Mouse (Mus musculus): ENCODE results near the gene Rbm6. TPM values are rescaled to one million over a fixed set of nuclear protein-coding genes. Genes with fewer than 3 reads are reported as not detected.
A peak's percentile ranks its signal among the peaks of the same experiment; 100 is the strongest.

Gene Rbm6
- total and polyA plus RNA-seq, 3 experiments: 55.7 to 521 (median 55.8) TPM

- Histone ChIP-seq H3K27ac (ENCODE audit: control insufficient read depth, low read depth, low read length) (no peak overlapping the region), H3K9ac (ENCODE audit: control insufficient read depth, low read depth, low read length, poor library complexity, severe bottlenecking) (no peak overlapping the region), H3K9me3 (replicated peaks; ENCODE audit: insufficient read depth, low read length) (no peaks in the 10 kb centered on the region), H3K4me1 (ENCODE audit: control insufficient read depth in 1 of 2, insufficient read depth in 2 of 2, low read length in 2 of 2) (peaks cover 11 to 16% of the 10 kb centered on the region in 2 experiments), H3K36me3 (ENCODE audit: control insufficient read depth in 1 of 2, insufficient read depth in 2 of 2, low read length in 2 of 2) (peaks cover 14 to 41% of the 10 kb centered on the region in 2 experiments), H3K79me2 (ENCODE audit: control insufficient read depth, insufficient read depth, low read length, poor library complexity) (peaks cover 12% of the 10 kb centered on the region), H3K4me3 (ENCODE audit: control insufficient read depth in 1 of 2, insufficient read depth in 1 of 2, low read depth in 2 of 2, low read length in 2 of 2) (no peak overlapping the region), H3K27me3 (ENCODE audit: control insufficient read depth in 1 of 2, insufficient read depth in 2 of 2, low read length in 2 of 2) (no peaks in the 10 kb centered on the region)
- DNase-seq (ENCODE audit: low read depth, low spot score): no peak
- TF ChIP-seq ELF1 (IDR thresholded peaks at IDR 0.05; ENCODE audit: low read depth, low read length) (no peak), EP300 (IDR thresholded peaks at IDR 0.05; ENCODE audit: low read depth in 1 of 2, low read length in 2 of 2) (no peak), ZNF384 (IDR thresholded peaks at IDR 0.05; ENCODE audit: low read depth, low read length) (no peak), CHD1 (IDR thresholded peaks at IDR 0.05; ENCODE audit: low read depth, low read length) (no peak), GATA1 (IDR thresholded peaks at IDR 0.05; ENCODE audit: low read depth, low read length) (no peak), BHLHE40 (IDR thresholded peaks at IDR 0.05; ENCODE audit: borderline replicate concordance, low read depth, low read length) (no peak), RCOR1 (IDR thresholded peaks at IDR 0.05; ENCODE audit: low read depth, low read length) (no peak), USF2 (IDR thresholded peaks at IDR 0.05; ENCODE audit: borderline replicate concordance in 1 of 2, insufficient read depth in 1 of 2, low read depth in 1 of 2, low read length in 2 of 2) (no peak), E2F4 (IDR thresholded peaks at IDR 0.05; ENCODE audit: borderline replicate concordance, low read depth, low read length) (no peak), SMC3 (IDR thresholded peaks at IDR 0.05; ENCODE audit: low read depth, low read length) (no peak), TCF12 (IDR thresholded peaks at IDR 0.05; ENCODE audit: low read depth, low read length) (no peak), POLR2AphosphoS2 (IDR thresholded peaks at IDR 0.05; ENCODE audit: low read length) (no peak), TBP (IDR thresholded peaks at IDR 0.05; ENCODE audit: low read depth, low read length) (no peak), ZMIZ1 (IDR thresholded peaks at IDR 0.05; ENCODE audit: low read depth, low read length) (no peak), ZKSCAN1 (IDR thresholded peaks at IDR 0.05; ENCODE audit: low read depth, low read length) (no peak), USF1 (IDR thresholded peaks at IDR 0.05; ENCODE audit: low read depth, low read length) (no peak), GABPA (IDR thresholded peaks at IDR 0.05; ENCODE audit: low read depth, low read length) (no peak), HCFC1 (IDR thresholded peaks at IDR 0.05; ENCODE audit: low read depth, low read length) (no peak), MYB (IDR thresholded peaks at IDR 0.05; ENCODE audit: low read depth, low read length) (no peak), CTCF (IDR thresholded peaks at IDR 0.05 in 2 of 3, conservative IDR thresholded peaks at IDR 0.05 in 1 of 3; ENCODE audit: control insufficient read depth in 1 of 3, insufficient read depth in 1 of 3, low read depth in 2 of 3, low read length in 3 of 3, poor library complexity in 1 of 3, severe bottlenecking in 1 of 3) (no peak)
Measured at GRCm38 (mm10) chr9:107774411-107774810, 98.6 kb downstream of the Rbm6 start.

GRCm38 (mm10) chr9:107771782-107772181 is 101.3 kb downstream of the Rbm6 start:
- DNase-seq (ENCODE audit: low read depth, low spot score): peak; percentile 57
- Histone ChIP-seq H3K4me1 (ENCODE audit: control insufficient read depth in 1 of 2, insufficient read depth in 2 of 2, low read length in 2 of 2) (peaks cover 10 to 22% of the 10 kb centered on the region in 2 experiments), H3K36me3 (ENCODE audit: control insufficient read depth in 1 of 2, insufficient read depth in 2 of 2, low read length in 2 of 2) (peaks cover 29 to 44% of the 10 kb centered on the region in 2 experiments), H3K4me3 (ENCODE audit: control insufficient read depth in 1 of 2, insufficient read depth in 1 of 2, low read depth in 2 of 2, low read length in 2 of 2) (peak overlapping the region; percentile 48 to 60; a peak in 3 of 4 replicates), H3K79me2 (ENCODE audit: control insufficient read depth, insufficient read depth, low read length, poor library complexity) (peaks cover 27% of the 10 kb centered on the region), H3K27me3 (ENCODE audit: control insufficient read depth in 1 of 2, insufficient read depth in 2 of 2, low read length in 2 of 2) (no peaks in the 10 kb centered on the region), H3K9ac (ENCODE audit: control insufficient read depth, low read depth, low read length, poor library complexity, severe bottlenecking) (peak overlapping the region; percentile 93), H3K27ac (ENCODE audit: control insufficient read depth, low read depth, low read length) (peak overlapping the region; percentile 99), H3K9me3 (replicated peaks; ENCODE audit: insufficient read depth, low read length) (no peaks in the 10 kb centered on the region)
- TF ChIP-seq EP300 (IDR thresholded peaks at IDR 0.05; ENCODE audit: low read depth in 1 of 2, low read length in 2 of 2) (peak; percentile 79 to 85), SIN3A (IDR thresholded peaks at IDR 0.05; ENCODE audit: low read length) (peak; percentile 68), MYB (IDR thresholded peaks at IDR 0.05; ENCODE audit: low read depth, low read length) (peak; percentile 74), NRF1 (IDR thresholded peaks at IDR 0.05; ENCODE audit: insufficient read depth, low read depth, low read length, poor library complexity, severe bottlenecking) (no peak), JUND (IDR thresholded peaks at IDR 0.05; ENCODE audit: low read depth, low read length) (no peak), MXI1 (IDR thresholded peaks at IDR 0.05; ENCODE audit: low read depth, low read length) (peak; percentile 60; the same call in 1 of the 2 replicates), MYC (IDR thresholded peaks at IDR 0.05; ENCODE audit: low read depth, low read length) (peak; percentile 47; the same call in 1 of the 2 replicates), ZMIZ1 (IDR thresholded peaks at IDR 0.05; ENCODE audit: low read depth, low read length) (0 out of 2 replicates have a peak, but pooled peaks have one; percentile 22), MAX (IDR thresholded peaks at IDR 0.05; ENCODE audit: low read length) (no peak), E2F4 (IDR thresholded peaks at IDR 0.05; ENCODE audit: borderline replicate concordance, low read depth, low read length) (no peak), GATA1 (IDR thresholded peaks at IDR 0.05; ENCODE audit: low read depth, low read length) (peak; percentile 74; the same call in 1 of the 2 replicates), ETS1 (IDR thresholded peaks at IDR 0.05; ENCODE audit: low read depth, low read length) (peak; percentile 64), GABPA (IDR thresholded peaks at IDR 0.05; ENCODE audit: low read depth, low read length) (no peak), ZNF384 (IDR thresholded peaks at IDR 0.05; ENCODE audit: low read depth, low read length) (peak; percentile 50)

All from MEL (cell line).